Mouse (Mus musculus): ENCODE data around the gene Atg5. TPM values are rescaled to one million over a fixed set of nuclear protein-coding genes. Genes with fewer than 3 reads are reported as not detected.

Gene Atg5
- polyA plus RNA-seq, 1 experiment from 2014 or later, result 24.8 TPM

DNA sequence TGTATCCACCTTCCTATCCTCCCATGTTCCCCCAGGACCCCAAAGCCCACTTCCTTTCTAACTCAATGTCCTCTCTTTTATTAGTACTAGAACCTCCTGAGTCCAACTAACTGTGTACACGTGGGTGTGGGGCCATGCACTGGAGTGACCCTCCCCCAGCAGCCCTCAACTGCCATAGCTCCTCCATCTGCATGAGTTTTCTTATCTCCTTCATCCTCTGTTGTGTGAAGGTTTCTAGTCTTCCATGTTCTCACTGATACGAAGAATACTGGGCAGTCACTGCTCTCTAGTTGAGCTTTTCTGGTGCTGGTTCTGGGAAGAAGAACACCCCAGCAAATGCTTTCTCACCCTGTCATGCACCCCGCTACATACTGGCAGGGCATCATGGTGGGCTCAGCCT lies 104.1 kb downstream of the Atg5 start:
- no peak overlapping the region for H3K4me2 ChIP-seq
- no peaks in the 10 kb centered on the region for H3K27me3 ChIP-seq (replicated peaks)
- H3K9me3 ChIP-seq (replicated peaks), result no peaks in the 10 kb centered on the region
- ATAC-seq (ENCODE audit: insufficient number of reproducible peaks, low FRiP score), result no peak
- H3K9ac ChIP-seq, result no peak overlapping the region
- no peak overlapping the region for H3K27ac ChIP-seq (ENCODE audit: poor library complexity, severe bottlenecking)
- no peaks in the 10 kb centered on the region for H3K36me3 ChIP-seq
- WGBS, result 69% methylated on average over 3 of the region's 3 CpGs
- no peak overlapping the region for H3K4me3 ChIP-seq
- H3K4me1 ChIP-seq (replicated peaks), result no peaks in the 10 kb centered on the region

DNA sequence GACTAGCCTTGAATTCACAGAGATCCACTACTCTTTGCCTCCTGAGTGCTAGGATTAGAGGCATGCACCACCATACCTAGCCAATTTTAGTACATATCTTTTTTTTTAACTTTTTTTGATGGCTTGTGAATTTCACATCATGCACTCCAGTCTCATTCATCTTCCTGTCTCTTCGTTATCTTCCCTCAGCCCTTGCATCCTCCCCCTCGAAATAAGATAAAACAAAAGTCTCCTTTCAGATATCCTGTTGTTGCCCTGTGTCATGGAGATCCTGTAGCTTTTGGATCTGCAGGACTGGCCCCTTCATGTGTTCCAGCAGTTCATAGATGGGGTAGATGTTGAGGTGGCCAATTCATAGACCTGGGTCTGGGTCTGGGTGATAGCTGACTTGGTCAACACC lies 106.5 kb downstream of the Atg5 start:
- no peak overlapping the region for H3K4me2 ChIP-seq
- H3K4me3 ChIP-seq, result no peak overlapping the region
- no peak overlapping the region for H3K9ac ChIP-seq
- no peaks in the 10 kb centered on the region for H3K36me3 ChIP-seq
- no peaks in the 10 kb centered on the region for H3K9me3 ChIP-seq (replicated peaks)
- no peaks in the 10 kb centered on the region for H3K27me3 ChIP-seq (replicated peaks)
- WGBS, result 50% methylated on average over 2 of the region's 2 CpGs
- no peak for ATAC-seq (ENCODE audit: insufficient number of reproducible peaks, low FRiP score)
- no peaks in the 10 kb centered on the region for H3K4me1 ChIP-seq (replicated peaks)
- no peak overlapping the region for H3K27ac ChIP-seq (ENCODE audit: poor library complexity, severe bottlenecking)

DNA sequence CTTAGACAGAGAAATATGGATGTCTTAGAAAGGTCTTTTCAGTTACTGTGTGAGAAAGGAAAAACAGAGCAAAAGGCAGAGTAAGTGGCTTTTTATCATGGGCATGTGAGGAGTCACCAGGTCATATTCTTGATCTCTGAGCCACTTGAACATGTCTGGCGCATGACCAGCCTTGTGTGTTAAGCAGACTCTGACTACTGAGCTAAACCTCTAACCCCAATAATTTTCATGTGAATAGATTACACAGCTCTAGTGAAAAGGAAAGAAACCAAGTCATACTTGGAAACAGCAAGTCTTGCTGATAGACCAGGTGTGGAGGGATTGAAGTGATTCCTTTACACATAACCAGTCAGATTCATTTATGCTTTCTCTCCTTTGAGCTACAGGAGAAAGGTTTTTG lies 107.3 kb downstream of the Atg5 start:
- Histone ChIP-seq H3K4me2 (no peak overlapping the region), H3K27me3 (replicated peaks) (no peaks in the 10 kb centered on the region), H3K4me3 (no peak overlapping the region), H3K36me3 (no peaks in the 10 kb centered on the region), H3K4me1 (replicated peaks) (peaks cover 6% of the 10 kb centered on the region), H3K9ac (no peak overlapping the region), H3K9me3 (replicated peaks) (no peaks in the 10 kb centered on the region), H3K27ac (ENCODE audit: poor library complexity, severe bottlenecking) (no peak overlapping the region)
- 80% methylated on average over 1 of the region's 1 CpGs for WGBS
- ATAC-seq (ENCODE audit: insufficient number of reproducible peaks, low FRiP score), result no peak

DNA sequence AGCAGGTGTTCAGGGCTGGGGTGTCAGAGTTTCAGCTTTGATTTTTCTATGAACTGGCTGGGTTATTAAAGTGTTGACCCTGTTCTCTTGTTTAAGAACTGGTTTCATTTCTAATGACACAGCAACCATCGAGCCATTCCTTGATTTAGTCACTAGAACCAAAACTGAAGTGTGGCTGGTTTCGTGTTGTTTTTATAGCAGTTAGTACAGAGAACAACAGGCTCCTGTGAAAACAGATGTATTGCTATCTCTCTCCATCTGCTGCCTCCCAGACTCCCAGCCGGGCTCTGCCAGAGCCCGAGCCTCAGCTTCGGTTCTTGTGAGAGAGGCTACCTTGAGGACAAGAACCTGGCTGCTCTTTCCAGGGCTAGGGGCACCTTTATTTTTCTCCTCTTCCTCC lies 109.7 kb downstream of the Atg5 start:
- ATAC-seq (ENCODE audit: insufficient number of reproducible peaks, low FRiP score), result no peak
- no peak overlapping the region for H3K4me3 ChIP-seq
- no peaks in the 10 kb centered on the region for H3K36me3 ChIP-seq
- peaks cover 19% of the 10 kb centered on the region for H3K4me1 ChIP-seq (replicated peaks)
- no peak overlapping the region for H3K9ac ChIP-seq
- H3K9me3 ChIP-seq (replicated peaks), result no peaks in the 10 kb centered on the region
- H3K4me2 ChIP-seq, result no peak overlapping the region
- H3K27ac ChIP-seq (ENCODE audit: poor library complexity, severe bottlenecking), result no peak overlapping the region
- H3K27me3 ChIP-seq (replicated peaks), result no peaks in the 10 kb centered on the region
- 30% methylated on average over 5 of the region's 5 CpGs for WGBS

DNA sequence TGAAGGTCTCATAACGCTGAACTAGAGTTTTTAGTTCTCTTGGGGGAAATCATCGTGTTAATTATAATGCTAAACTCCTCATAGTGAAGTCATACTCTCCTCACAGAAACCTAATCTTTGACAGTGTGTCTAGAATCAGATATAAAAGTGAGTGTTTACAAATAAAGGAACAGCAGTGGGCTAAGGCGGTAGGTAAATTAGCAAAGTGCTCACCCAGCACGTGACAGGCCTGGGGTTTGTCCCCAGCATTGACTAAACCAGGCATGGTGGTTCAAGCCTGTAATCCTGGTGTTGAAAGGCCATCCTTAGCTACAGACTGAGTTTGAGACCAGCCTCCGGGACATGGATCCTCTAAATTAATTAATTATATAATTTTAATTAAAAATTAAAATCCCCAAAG lies 110.2 kb downstream of the Atg5 start:
- no peak for ATAC-seq (ENCODE audit: insufficient number of reproducible peaks, low FRiP score)
- no peaks in the 10 kb centered on the region for H3K27me3 ChIP-seq (replicated peaks)
- H3K9me3 ChIP-seq (replicated peaks), result no peaks in the 10 kb centered on the region
- H3K9ac ChIP-seq, result no peak overlapping the region
- H3K4me2 ChIP-seq, result no peak overlapping the region
- WGBS, result 79% methylated on average over 5 of the region's 5 CpGs
- H3K36me3 ChIP-seq, result no peaks in the 10 kb centered on the region
- no peak overlapping the region for H3K4me3 ChIP-seq
- peaks cover 19% of the 10 kb centered on the region for H3K4me1 ChIP-seq (replicated peaks)
- H3K27ac ChIP-seq (ENCODE audit: poor library complexity, severe bottlenecking), result no peak overlapping the region

DNA sequence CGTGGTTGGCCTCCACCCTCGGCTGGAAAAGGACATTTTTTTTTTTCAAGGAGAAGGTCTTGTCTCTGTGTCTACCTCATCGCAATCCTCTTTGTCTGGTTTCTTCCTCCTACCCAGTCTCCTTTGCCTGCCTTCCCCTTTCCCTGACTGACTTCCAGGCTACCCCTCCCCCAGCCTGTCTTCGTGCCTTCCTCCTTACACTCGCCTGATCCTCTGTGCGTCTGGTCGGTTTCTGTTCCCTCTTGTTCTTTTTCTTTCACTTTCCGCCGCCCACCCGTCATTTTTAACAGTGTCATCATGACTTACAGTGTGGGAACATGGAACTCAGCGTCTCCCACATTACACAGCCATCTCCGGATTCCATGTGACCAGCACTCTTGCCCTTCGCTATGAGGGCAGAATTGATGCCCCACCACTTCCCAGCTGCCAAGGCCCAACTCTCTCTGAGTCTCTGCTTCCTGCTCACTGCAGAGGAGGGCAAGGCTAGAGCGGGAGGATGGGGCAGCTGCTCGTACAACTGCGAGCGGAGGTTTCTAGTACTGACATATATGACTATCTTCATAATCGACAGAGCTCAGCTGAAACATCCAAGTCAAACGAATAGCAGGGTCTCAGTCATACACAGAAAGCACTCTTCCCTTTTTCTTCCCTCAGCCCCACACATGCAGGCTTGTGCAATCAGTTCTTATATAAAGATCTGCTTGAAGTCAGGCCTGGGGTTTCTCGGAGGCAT lies 112.5 kb downstream of the Atg5 start:
- H3K36me3 ChIP-seq, result no peaks in the 10 kb centered on the region
- peak overlapping the region; percentile 17; the same call in 1 of the 2 replicates for H3K4me3 ChIP-seq

DNA sequence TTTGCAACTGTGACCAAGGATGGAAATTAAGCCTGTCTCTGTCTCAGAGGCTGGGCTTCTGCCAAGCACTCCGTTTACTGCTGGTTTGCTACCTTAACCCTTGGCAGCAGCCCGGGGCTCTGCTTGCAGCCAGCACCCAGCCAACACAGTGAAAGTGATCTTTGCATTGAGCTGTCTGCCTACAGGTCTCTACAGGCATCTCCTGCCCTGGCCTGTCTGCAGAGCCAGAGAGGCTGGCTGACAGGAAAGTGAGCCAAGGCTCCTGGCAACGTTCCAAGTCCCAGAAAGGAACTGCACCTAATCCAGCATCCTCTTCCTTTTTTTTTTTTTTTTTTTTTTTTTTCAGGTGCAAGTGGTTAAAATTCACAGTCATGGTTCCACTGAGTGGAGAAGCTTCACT lies 113.2 kb downstream of the Atg5 start:
- Histone ChIP-seq H3K36me3 (no peaks in the 10 kb centered on the region), H3K9ac (no peak overlapping the region), H3K9me3 (replicated peaks) (no peaks in the 10 kb centered on the region), H3K27me3 (replicated peaks) (no peaks in the 10 kb centered on the region), H3K4me3 (no peak overlapping the region), H3K4me2 (no peak overlapping the region), H3K27ac (ENCODE audit: poor library complexity, severe bottlenecking) (peak overlapping the region; percentile 2; the same call in 1 of the 2 replicates), H3K4me1 (replicated peaks) (peaks cover 19% of the 10 kb centered on the region)
- ATAC-seq (ENCODE audit: insufficient number of reproducible peaks, low FRiP score), result 0 out of 2 replicates have a peak, but pooled peaks have one; percentile 36
- WGBS, result 17% methylated on average over 3 of the region's 3 CpGs

More for the DNA sequence above, 112.5 kb downstream of the Atg5 start:
- Histone ChIP-seq H3K27ac (ENCODE audit: poor library complexity, severe bottlenecking) (peak overlapping the region; percentile 2; the same call in 1 of the 2 replicates), H3K27me3 (replicated peaks) (no peaks in the 10 kb centered on the region), H3K9me3 (replicated peaks) (no peaks in the 10 kb centered on the region), H3K9ac (peak overlapping the region; percentile 6; the same call in 1 of the 2 replicates), H3K4me2 (peak overlapping the region; percentile 52), H3K4me1 (replicated peaks) (peaks cover 19% of the 10 kb centered on the region)
- ATAC-seq (ENCODE audit: insufficient number of reproducible peaks, low FRiP score), result peak; percentile 63
- 35% methylated on average over 20 of the region's 20 CpGs for WGBS

DNA sequence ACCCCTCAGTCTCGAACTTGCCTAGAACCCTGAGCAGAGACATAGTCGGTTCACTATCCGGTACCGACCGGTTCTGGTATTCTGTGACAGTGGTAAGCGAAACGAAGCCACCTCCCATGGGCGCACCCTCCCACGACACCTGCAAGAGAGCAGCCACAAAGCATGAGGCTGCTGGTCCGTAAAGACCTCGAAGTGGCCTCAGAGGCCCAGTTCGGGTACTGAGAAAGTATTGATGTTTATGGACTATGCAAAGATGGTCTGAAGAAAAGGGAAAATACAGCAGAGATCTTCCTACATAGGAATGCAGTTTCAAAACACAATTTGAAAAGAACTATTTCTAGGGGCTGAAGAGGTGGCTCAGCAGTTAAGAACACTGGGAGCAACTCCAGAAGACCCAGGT lies 113.8 kb downstream of the Atg5 start:
- 91% methylated on average over 12 of the region's 12 CpGs for WGBS
- ATAC-seq (ENCODE audit: insufficient number of reproducible peaks, low FRiP score), result no peak

DNA sequence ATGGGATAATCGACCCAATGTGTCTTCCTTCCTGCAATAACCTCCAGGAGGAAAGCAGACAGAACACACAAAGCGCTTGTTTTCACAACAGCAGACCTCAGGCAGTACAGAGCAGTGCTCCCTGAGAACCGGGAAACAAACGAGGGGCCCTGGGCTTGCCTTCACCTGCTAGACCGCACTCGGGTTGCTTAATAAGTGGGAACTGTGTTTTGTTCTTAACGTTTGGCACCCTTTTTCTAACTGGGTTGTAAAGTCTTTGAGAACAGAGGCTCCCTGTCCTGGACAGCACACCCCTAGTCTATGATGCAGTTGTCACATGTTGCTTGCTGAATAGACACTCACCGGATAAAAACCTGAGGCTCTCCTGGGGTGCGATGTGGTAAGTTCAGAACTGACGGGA lies 115.1 kb downstream of the Atg5 start:
- no peak overlapping the region for H3K9ac ChIP-seq
- H3K27me3 ChIP-seq (replicated peaks), result no peaks in the 10 kb centered on the region
- ATAC-seq (ENCODE audit: insufficient number of reproducible peaks, low FRiP score), result no peak

More for the DNA sequence above, 113.8 kb downstream of the Atg5 start:
- Histone ChIP-seq H3K9me3 (replicated peaks) (no peaks in the 10 kb centered on the region), H3K27me3 (replicated peaks) (no peaks in the 10 kb centered on the region), H3K36me3 (no peaks in the 10 kb centered on the region), H3K4me2 (no peak overlapping the region), H3K27ac (ENCODE audit: poor library complexity, severe bottlenecking) (no peak overlapping the region), H3K4me1 (replicated peaks) (peaks cover 19% of the 10 kb centered on the region), H3K4me3 (no peak overlapping the region), H3K9ac (no peak overlapping the region)

DNA sequence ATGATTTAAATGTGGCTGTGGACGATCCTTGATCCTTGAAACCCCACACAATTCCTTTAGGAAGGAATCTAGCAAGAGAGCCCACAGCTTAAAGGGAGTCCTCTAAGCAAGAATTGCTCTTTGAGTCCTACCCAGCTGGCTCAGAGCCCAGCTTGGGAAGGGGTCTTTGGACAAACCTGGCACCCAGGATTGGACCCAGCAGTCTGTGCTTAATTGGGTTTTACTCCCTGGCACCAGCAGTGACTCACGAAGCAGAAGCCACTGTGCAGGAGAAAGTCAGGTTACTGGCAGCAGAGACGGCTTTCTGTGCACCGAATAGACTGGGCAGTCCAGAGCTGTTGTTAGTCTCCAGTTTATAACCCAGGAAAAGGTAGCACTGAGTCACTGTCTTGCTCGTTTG lies 117.1 kb downstream of the Atg5 start:
- no peak overlapping the region for H3K4me2 ChIP-seq

More for the DNA sequence above, 115.1 kb downstream of the Atg5 start:
- H3K4me2 ChIP-seq, result no peak overlapping the region
- H3K4me1 ChIP-seq (replicated peaks), result peaks cover 19% of the 10 kb centered on the region
- H3K27ac ChIP-seq (ENCODE audit: poor library complexity, severe bottlenecking), result no peak overlapping the region
- no peaks in the 10 kb centered on the region for H3K36me3 ChIP-seq
- H3K4me3 ChIP-seq, result no peak overlapping the region
- whole genome bisulfite sequencing, result 77% methylated on average over 10 of the region's 10 CpGs
- H3K9me3 ChIP-seq (replicated peaks), result no peaks in the 10 kb centered on the region

DNA sequence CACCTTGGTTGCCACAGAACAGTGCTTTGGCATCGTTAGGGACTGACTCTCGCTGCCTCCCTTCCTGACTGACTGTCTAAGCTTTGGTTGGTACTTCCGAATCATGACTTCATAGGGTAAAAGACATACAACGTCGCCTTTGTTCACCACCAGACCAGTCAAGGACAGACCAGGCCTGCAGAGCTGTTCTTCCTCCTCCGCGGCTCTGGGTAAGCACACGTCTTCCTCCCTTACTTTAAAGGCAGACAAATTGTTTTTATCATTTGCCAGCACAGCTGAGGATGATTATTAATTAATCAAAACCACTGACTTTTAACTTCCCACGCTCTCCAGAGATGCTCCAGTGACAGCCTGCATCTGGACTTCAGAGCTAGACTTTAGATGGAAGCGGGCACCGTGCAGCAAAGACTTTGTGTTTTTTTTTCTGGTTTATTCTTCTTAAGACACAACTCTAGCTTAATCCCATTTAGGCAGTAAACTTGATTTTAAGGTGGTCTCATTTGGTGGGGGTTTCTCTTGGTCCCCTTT lies 120.6 kb downstream of the Atg5 start:
- no peak for ATAC-seq (ENCODE audit: insufficient number of reproducible peaks, low FRiP score)
- H3K4me1 ChIP-seq (replicated peaks), result no peaks in the 10 kb centered on the region
- WGBS, result 68% methylated on average over 11 of the region's 11 CpGs

More for the DNA sequence above, 117.1 kb downstream of the Atg5 start:
- no peak overlapping the region for H3K4me3 ChIP-seq
- H3K27me3 ChIP-seq (replicated peaks), result no peaks in the 10 kb centered on the region
- ATAC-seq (ENCODE audit: insufficient number of reproducible peaks, low FRiP score), result no peak
- no peaks in the 10 kb centered on the region for H3K9me3 ChIP-seq (replicated peaks)
- WGBS, result 86% methylated on average over 5 of the region's 5 CpGs
- no peaks in the 10 kb centered on the region for H3K36me3 ChIP-seq
- no peak overlapping the region for H3K9ac ChIP-seq
- H3K4me1 ChIP-seq (replicated peaks), result peaks cover 16% of the 10 kb centered on the region
- H3K27ac ChIP-seq (ENCODE audit: poor library complexity, severe bottlenecking), result no peak overlapping the region

More for the DNA sequence above, 120.6 kb downstream of the Atg5 start:
- no peak overlapping the region for H3K9ac ChIP-seq
- no peak overlapping the region for H3K4me2 ChIP-seq
- H3K36me3 ChIP-seq, result no peaks in the 10 kb centered on the region
- no peaks in the 10 kb centered on the region for H3K27me3 ChIP-seq (replicated peaks)
- no peak overlapping the region for H3K27ac ChIP-seq (ENCODE audit: poor library complexity, severe bottlenecking)
- no peak overlapping the region for H3K4me3 ChIP-seq
- H3K9me3 ChIP-seq (replicated peaks), result no peaks in the 10 kb centered on the region
